Mouse (Mus musculus) layer of hippocampus, postnatal 10 days (tissue): ENCODE results near the gene Ptpre. TPM values are rescaled to one million over a fixed set of nuclear protein-coding genes. Genes with fewer than 3 reads are reported as not detected.
A peak's percentile ranks its signal among the peaks of the same experiment; 100 is the strongest.

Experiments used
- DNase-seq, 2 experiments: peaks; one replicate each; pipeline ENCODE4 v3.0.0; 2021; ENCODE audit warnings: low spot score in 2 of 2
- total RNA-seq, 2 experiments: library from RNA; stranded (reverse); gene quantifications; 2 replicates each; pipeline ENCODE4 v1.2.3; 2021

The Ptpre gene
- total RNA-seq, 2 experiments from 2014 or later = 50.6 to 56.8 TPM

GRCm38 (mm10) chr7:135576329-135576728 is 39.0 kb downstream of the Ptpre start:
- no peak for DNase-seq

- peak in 1 of 2 experiments; percentile 49 for DNase-seq
Observed at GRCm38 (mm10) chr7:135578715-135579325, 41.5 kb downstream of the Ptpre start.

- no peak for DNase-seq
Observed at GRCm38 (mm10) chr7:135580306-135581091, 43.2 kb downstream of the Ptpre start.

- no peak for DNase-seq
Observed at GRCm38 (mm10) chr7:135581128-135581527, 43.8 kb downstream of the Ptpre start.

- no peak for DNase-seq
Observed at GRCm38 (mm10) chr7:135585125-135585687, 47.9 kb downstream of the Ptpre start.

- DNase-seq = no peak
Observed at GRCm38 (mm10) chr7:135586402-135586801, 49.1 kb downstream of the Ptpre start.

- DNase-seq = no peak
Observed at GRCm38 (mm10) chr7:135587821-135588575, 50.7 kb downstream of the Ptpre start.

GRCm38 (mm10) chr7:135588620-135589309 is 51.5 kb downstream of the Ptpre start:
- no peak for DNase-seq

GRCm38 (mm10) chr7:135591461-135591860 is 54.2 kb downstream of the Ptpre start:
- no peak for DNase-seq

GRCm38 (mm10) chr7:135593286-135593685 is 56.0 kb downstream of the Ptpre start:
- DNase-seq = no peak

GRCm38 (mm10) chr7:135593825-135594224 is 56.5 kb downstream of the Ptpre start:
- DNase-seq = no peak

- DNase-seq = no peak
Observed at GRCm38 (mm10) chr7:135594676-135595075, 57.4 kb downstream of the Ptpre start.

- DNase-seq = no peak
Observed at GRCm38 (mm10) chr7:135595640-135596174, 58.4 kb downstream of the Ptpre start.

GRCm38 (mm10) chr7:135597006-135597405 is 59.7 kb downstream of the Ptpre start:
- no peak for DNase-seq

GRCm38 (mm10) chr7:135597604-135598289 is 60.5 kb downstream of the Ptpre start:
- no peak for DNase-seq

- DNase-seq = no peak
Observed at GRCm38 (mm10) chr7:135598303-135598855, 61.1 kb downstream of the Ptpre start.

GRCm38 (mm10) chr7:135600076-135600475 is 62.8 kb downstream of the Ptpre start:
- no peak for DNase-seq

GRCm38 (mm10) chr7:135601607-135602006 is 64.3 kb downstream of the Ptpre start:
- no peak for DNase-seq

- DNase-seq = no peak
Observed at GRCm38 (mm10) chr7:135602265-135602664, 65.0 kb downstream of the Ptpre start.
